8 mouse cellular contexts compared by ENCODE assay signal in the genomic region with DNA sequence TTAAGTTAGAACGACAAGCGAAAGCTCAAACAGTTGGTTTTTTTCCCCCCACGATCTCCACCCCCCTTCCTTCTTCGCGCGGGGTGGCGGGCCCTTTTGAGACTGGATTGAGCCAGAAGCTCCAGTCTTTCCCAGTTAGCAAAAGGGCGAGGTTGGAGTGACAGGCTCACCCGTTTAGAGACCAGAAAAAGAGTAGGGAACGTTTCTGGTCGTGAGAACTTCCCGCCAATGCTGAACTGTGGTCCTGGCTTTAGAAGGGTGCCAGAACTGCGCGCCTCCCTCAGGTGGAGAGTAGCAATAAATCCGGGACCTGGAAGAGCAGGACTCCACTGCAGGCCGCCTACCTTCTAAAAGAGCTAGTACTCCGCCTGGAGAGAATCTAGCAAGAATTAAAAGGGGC. TPM values are rescaled to one million over a fixed set of nuclear protein-coding genes. Genes with fewer than 3 reads are reported as not detected.
DNase-seq lines count a peak whose midpoint lies in the region; ATAC-seq lines count a peak whose summit lies in the region.

No protein-coding gene starts in this region.

- peak overlapping the region; percentile 57 for H3K4me3 ChIP-seq in heart, embryonic 10.5 days
- peak overlapping the region; percentile 56 for H3K4me3 ChIP-seq in liver, embryonic 11.5 days (ENCODE audit: low read depth, low read length)
- H3K4me3 ChIP-seq in midbrain, embryonic 16.5 days (ENCODE audit: low read depth, low read length), result peak overlapping the region; percentile 49

- H3K9me3 ChIP-seq in heart, embryonic 10.5 days, result no peaks in the 10 kb centered on the region
- no peaks in the 10 kb centered on the region for H3K9me3 ChIP-seq in liver, embryonic 11.5 days (ENCODE audit: control insufficient read depth, low read length)
- no peaks in the 10 kb centered on the region for H3K9me3 ChIP-seq in midbrain, embryonic 16.5 days (replicated peaks; ENCODE audit: control insufficient read depth, low read length, poor library complexity, severe bottlenecking)

- WGBS in heart, embryonic 10.5 days, result 17% methylated on average over 17 of the region's 17 CpGs
- WGBS in liver, embryonic 11.5 days, result 24% methylated on average over 17 of the region's 17 CpGs
- 21% methylated on average over 17 of the region's 17 CpGs for WGBS in midbrain, embryonic 16.5 days

- peak; percentile 77 for ATAC-seq in liver, embryonic 11.5 days (replicated peaks; ENCODE audit: low FRiP score)
- ATAC-seq in midbrain, embryonic 16.5 days, result peak; percentile 91

- H3K4me2 ChIP-seq in liver, embryonic 11.5 days, result peak overlapping the region; percentile 61
- H3K4me2 ChIP-seq in midbrain, embryonic 16.5 days (ENCODE audit: low read length), result peak overlapping the region; percentile 50

- peak overlapping the region; percentile 50 for H3K9ac ChIP-seq in liver, embryonic 11.5 days (ENCODE audit: low read depth, low read length)
- H3K9ac ChIP-seq in midbrain, embryonic 16.5 days (ENCODE audit: low read depth, low read length), result 0 out of 2 replicates have a peak overlapping the region, but pooled peaks have one; percentile 30

- no peaks in the 10 kb centered on the region for H3K36me3 ChIP-seq in heart, embryonic 10.5 days
- H3K36me3 ChIP-seq in liver, embryonic 11.5 days (ENCODE audit: control insufficient read depth, insufficient read depth, low read length), result no peaks in the 10 kb centered on the region
- no peaks in the 10 kb centered on the region for H3K36me3 ChIP-seq in midbrain, embryonic 16.5 days (ENCODE audit: control insufficient read depth, insufficient read depth, low read length)

- no peaks in the 10 kb centered on the region for H3K27me3 ChIP-seq in heart, embryonic 10.5 days (ENCODE audit: insufficient read depth, poor library complexity, severe bottlenecking)
- no peaks in the 10 kb centered on the region for H3K27me3 ChIP-seq in liver, embryonic 11.5 days (replicated peaks; ENCODE audit: control insufficient read depth, insufficient read depth, low read length)
- H3K27me3 ChIP-seq in midbrain, embryonic 16.5 days (ENCODE audit: control insufficient read depth, insufficient read depth, low read depth, low read length), result no peaks in the 10 kb centered on the region

- peak overlapping the region; percentile 79 for H3K27ac ChIP-seq in heart, embryonic 10.5 days
- peak overlapping the region; percentile 63 for H3K27ac ChIP-seq in liver, embryonic 11.5 days (ENCODE audit: low read depth, low read length)
- H3K27ac ChIP-seq in midbrain, embryonic 16.5 days (ENCODE audit: low read length), result no peak overlapping the region

- no peaks in the 10 kb centered on the region for H3K4me1 ChIP-seq in heart, embryonic 10.5 days
- H3K4me1 ChIP-seq in liver, embryonic 11.5 days (replicated peaks; ENCODE audit: control insufficient read depth, insufficient read depth, low read length), result no peaks in the 10 kb centered on the region
- H3K4me1 ChIP-seq in midbrain, embryonic 16.5 days (ENCODE audit: control insufficient read depth, insufficient read depth, low read length), result no peaks in the 10 kb centered on the region

- DNase-seq in urinary bladder, adult 2 months (ENCODE audit: low spot score), result peak; percentile 24
- DNase-seq in urinary bladder, postnatal 10 days (ENCODE audit: low spot score), result no peak
- peak; percentile 47 for DNase-seq in embryo, embryonic 10 days (ENCODE audit: low spot score)
- peak; percentile 74 for DNase-seq in heart, embryonic 10.5 days (ENCODE audit: low spot score)
- peak; percentile 65 for DNase-seq in kidney, adult 9 months
- DNase-seq in liver, embryonic 11.5 days (ENCODE audit: low spot score), result no peak
- DNase-seq in thymus, postnatal 10 days (ENCODE audit: low spot score in 2 of 2), result peak; percentile 20 to 28

RNA-seq across cellular contexts. Expression of a gene that starts 0.5 kb away (rescaled TPM):
- 8.2 and 19.8 TPM in 2 replicates for polyA plus RNA-seq in urinary bladder, adult 2 months (2012; rRNA removed)
- polyA plus RNA-seq in heart, embryonic 10.5 days (2016; fragmentation: Nextera tagmentation; extraction: Ambion mirVana), result 16.2 and 20.0 TPM in 2 replicates
- 23.8 and 29.4 TPM in 2 replicates for polyA plus RNA-seq in liver, embryonic 11.5 days (2014; fragmentation: Nextera tagmentation; extraction: Ambion mirVana)
- polyA plus RNA-seq in midbrain, embryonic 16.5 days (2015; fragmentation: Nextera tagmentation; extraction: Ambion mirVana), result 11.6 and 13.1 TPM in 2 replicates

Comparison
In these comparisons a context has a peak if more than half of its experiments do, and no peak if none do; other contexts are left out.
1. DNase-seq: peak in urinary bladder, adult 2 months (single experiment), embryo, embryonic 10 days (single experiment), heart, embryonic 10.5 days (single experiment), kidney, adult 9 months (single experiment) and thymus, postnatal 10 days (2 of 2); none in urinary bladder, postnatal 10 days (single experiment) and liver, embryonic 11.5 days (single experiment).
2. Peak in every context shown above with its lines, with median percentiles within 50 percentile points of each other: H3K4me3 ChIP-seq.